Mouse (Mus musculus) left cerebral cortex, postnatal 36 days (tissue): ENCODE data around the gene Tmcc3. TPM values are rescaled to one million over a fixed set of nuclear protein-coding genes. Genes with fewer than 3 reads are reported as not detected.

Source experiments
- DNase-seq, 2 experiments: peaks; one replicate each; pipeline ENCODE4 v3.0.0; 2021 to 2022; ENCODE audit warnings: low spot score in 2 of 2, mixed read lengths in 1 of 2
- intact Hi-C: fragments of 180-260 bp; cut with DNase I; formaldehyde crosslinking; loops from one replicate; pipeline ENCODE4 v1.15.1; 2025
- microRNA-seq: library from miRNA; unstranded; fragments of <30 nt; microRNA quantifications from one replicate; pipeline ENCODE4 v1.2.0, GENCODE M21; 2022
- total RNA-seq, 2 experiments: library from RNA; stranded (reverse); gene quantifications; 2 replicates each; pipeline ENCODE4 v1.2.3; 2021

The Tmcc3 gene
- total RNA-seq, 2 experiments from 2014 or later: 23.2 to 24.5 TPM

DNA sequence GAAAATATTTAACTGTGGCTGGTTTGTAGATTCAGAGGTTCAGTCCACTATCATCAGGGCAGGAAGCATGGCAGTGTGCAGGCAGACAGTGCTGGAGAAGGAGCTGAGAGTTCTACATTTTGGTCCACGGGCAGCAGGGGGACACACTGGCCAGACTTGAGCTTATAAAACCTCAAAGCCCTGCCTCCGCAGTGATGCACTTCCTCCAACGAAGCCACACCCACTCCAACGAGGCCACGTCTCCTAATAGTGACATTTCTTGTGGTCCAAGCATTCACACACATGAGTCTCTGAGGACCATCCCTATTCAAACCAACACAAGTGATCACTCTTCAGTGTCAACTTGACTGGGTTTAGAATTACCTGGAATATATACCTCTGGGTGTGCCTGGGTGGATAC is 327.5 kb downstream of the Tmcc3 start:
- DNase-seq: no peak
- intact Hi-C loops: no loop called here

DNA sequence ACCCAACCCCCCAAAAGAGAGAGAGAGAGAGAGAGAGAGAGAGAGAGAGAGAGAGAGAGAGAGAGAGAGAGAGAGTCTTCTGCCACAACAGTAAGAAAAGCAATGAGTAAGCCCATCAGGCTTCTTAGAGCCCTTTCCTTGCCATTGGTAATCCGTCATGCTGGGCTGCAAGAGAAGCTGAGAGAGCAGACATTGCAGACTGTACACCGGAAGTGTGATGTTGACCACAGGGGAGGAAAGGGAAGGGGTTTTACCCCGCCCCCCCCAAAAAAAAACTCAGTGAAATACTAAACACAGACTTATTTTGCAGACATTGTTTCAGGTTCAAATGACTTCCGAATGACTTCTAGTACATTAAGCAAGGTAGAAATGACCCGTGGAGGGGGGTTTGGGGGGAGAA is 328.3 kb downstream of the Tmcc3 start:
- intact Hi-C loops: no loop called here

More for the DNA sequence above, 328.3 kb downstream of the Tmcc3 start:
- DNase-seq: no peak

Small RNA genes lying within 50 kb of the gene (microRNA-seq; reads per million reads assigned to microRNA genes)
- gene Mir7211: not detected

Other genes starting within 250 kb of the Tmcc3 start
- 1 to 10 TPM; 7.3 to 8.6 TPM for gene Nr2c1, start 163.9 kb upstream of the Tmcc3 start, total RNA-seq
- 100 to 1,000 TPM; 232 to 233 TPM for gene Ndufa12, start 113.2 kb upstream of the Tmcc3 start, total RNA-seq
- not detected for gene Gm4792, start 13.2 kb upstream of the Tmcc3 start, total RNA-seq